Mouse (Mus musculus) skeletal muscle tissue, adult 2 months (tissue): ENCODE measurements around the gene Tbca.
A peak's percentile ranks its signal among the peaks of the same experiment; 100 is the strongest.

Source experiments
- DNase-seq: peaks from one replicate; pipeline ENCODE4 v3.0.0-alpha.2; 2012; ENCODE audit warnings: low read depth, low spot score

The Tbca gene

DNA sequence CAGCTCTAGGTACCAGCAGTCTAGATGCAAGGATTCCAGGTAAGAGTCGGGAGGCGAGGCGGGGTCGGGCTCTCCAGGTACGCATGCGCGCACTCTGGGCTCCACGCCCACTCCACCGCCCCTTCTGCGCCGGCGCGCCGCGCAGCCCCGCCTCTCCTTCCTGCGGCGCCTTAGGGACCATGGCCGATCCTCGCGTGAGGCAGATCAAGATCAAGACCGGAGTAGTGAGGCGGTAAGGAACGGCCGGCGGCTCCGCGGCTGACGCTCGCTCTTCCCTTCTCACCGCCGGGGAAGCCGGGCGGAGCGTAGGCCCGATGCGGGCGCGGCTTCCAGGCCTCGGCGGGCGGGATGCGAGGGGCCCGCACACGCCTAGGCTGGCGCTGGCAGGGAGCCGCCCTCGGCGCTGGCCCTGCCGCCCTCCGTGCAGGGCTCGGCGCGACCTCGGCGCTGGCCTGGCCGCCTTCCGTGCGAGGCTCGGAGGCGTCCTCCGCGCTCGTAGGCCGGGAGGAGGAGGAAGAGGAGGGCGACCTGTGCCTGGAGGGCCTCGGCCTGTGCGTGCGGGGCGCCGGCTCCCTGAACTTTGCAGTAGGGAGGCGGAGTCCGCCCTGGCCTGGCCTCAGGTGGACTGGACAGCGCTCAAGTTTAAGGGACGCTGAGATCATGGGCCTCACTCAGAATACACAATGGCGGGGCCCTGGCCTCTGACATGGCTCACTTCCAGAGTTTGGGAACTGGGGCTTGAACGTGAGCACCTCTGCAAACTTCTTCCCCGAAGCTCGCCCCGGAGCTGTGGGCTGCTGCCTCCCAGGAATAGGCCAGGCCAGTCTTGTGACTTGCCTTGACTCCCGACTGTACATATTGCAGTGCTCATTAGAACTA, at the start of gene Tbca:
Tbca (plus strand) TSS at position 140 of the 879 bp plus-strand sequence.
- peak; percentile 82 for DNase-seq

DNA sequence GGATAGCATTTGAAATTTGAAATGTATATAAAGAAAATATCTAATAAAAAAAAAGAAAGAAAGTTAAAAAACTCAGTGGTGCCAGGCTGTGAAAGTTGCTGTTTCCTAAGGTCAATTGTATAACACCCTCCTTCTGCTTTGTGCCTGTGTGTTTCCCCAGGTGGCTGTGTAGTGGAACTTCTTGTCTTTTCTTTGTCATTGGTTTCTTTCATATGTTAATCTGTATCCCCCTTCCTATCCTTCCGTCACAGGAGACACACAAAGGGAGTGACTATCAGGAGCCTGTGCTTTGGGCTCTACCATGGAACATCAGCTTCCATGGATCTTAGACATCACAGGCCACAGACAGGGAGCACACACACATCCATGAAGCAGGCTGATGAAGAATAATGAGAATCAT, 43.5 kb upstream of the Tbca start:
- DNase-seq = no peak

DNA sequence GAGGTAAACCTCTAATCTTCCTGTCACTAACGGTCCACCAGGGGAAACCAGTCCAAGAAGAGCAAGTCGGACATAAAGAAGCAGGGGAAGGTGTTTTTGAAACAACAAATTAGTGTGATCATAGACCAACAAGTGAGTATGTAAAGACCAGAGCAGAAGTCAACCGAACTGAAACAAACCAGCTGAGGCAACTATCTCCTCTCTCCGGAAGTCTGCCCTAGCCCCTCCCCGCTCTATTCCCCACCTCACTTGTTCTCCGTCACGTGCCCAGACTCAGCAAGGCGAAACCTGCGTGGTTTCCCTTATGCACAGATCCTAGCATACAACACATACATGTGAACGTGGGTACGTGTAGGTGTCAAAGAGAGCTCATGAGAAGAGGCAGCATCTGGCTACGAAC, 22.9 kb upstream of the Tbca start:
- no peak for DNase-seq

DNA sequence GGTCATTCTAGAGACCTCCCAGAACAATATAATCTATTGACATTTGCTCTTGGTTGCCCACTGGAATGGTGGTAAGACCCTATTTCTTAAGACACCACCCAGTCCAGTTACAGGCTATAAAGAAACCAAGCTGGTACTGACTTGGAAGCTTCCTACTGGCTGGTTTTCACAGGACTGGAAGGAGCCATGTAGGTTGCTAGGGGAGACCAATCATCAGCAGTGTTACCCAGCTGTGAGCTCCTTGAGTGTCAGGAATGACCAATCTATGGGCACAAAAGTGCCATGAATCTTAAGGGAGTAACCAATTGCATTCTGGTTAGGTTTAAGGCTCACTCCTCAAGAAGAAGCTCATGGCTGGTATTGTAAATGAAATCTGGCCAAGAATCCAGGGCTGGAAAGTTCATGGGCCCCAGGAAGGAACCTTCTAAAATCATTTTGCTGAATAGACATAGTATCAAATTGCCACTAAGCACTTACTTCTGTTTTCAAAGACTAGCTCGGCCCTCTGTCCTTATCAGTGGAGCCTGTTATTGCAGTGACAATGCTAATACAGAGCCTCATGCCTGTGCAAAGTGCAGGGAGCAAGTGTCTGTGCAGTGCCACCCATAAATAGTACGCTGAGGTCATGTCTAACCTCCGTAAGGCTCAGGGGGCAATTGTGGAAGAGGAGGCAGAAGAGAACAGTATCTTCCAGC, 20.1 kb upstream of the Tbca start:
- no peak for DNase-seq

DNA sequence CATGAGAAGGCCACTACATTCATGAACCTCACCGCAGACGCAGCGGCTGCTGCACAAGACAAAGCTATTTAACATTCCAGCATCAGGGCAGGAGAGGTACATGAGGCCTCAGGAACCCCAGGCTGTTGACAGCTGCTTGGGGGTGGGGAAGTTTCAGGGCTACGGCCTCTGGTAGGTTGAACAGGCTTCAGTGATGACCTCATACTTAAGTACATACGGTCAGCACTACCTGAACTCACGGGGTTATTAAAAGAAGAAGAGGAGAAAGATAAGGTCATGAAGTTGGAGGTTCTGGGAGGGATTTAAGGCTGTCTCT, 19.6 kb upstream of the Tbca start:
- no peak for DNase-seq

DNA sequence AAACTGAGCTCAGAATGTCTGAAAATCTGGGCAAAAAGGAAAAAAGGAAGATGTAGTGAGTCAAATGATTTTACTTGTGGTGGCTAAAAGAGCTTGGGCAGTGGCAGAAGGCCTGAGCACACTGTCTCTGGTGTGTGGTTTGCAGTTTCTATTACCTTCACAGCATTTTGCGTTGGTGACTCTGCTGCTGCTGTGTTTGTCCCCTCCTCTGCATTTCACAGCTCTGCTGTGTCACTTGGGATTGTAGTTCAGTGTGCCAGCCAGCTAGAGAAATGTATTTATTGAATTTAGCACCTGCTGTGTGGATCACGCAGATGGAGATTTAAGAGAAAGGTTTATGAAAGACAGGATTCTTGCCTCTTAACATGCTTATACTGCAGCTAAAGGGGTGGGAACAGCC, 1.8 kb upstream of the Tbca start:
- DNase-seq = no peak

DNA sequence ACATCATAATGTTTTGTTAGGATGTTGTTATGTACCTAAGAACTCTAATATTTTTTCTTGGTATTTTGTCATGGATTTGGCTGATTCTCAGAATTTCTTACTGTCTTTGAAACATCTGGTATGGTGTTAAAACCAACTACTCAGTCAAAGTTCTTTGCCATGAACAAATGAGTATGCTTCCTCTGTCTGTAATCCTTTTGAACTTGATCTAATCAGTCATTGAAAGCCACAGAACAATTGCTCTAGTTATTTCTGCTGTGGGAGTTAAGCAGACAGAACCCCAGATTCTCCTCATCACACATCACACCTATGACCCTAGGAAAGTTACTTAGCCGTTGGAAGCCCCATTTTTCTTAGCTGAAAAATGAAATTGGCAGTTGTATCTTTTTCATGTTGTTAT, 6.0 kb downstream of the Tbca start:
- no peak for DNase-seq

DNA sequence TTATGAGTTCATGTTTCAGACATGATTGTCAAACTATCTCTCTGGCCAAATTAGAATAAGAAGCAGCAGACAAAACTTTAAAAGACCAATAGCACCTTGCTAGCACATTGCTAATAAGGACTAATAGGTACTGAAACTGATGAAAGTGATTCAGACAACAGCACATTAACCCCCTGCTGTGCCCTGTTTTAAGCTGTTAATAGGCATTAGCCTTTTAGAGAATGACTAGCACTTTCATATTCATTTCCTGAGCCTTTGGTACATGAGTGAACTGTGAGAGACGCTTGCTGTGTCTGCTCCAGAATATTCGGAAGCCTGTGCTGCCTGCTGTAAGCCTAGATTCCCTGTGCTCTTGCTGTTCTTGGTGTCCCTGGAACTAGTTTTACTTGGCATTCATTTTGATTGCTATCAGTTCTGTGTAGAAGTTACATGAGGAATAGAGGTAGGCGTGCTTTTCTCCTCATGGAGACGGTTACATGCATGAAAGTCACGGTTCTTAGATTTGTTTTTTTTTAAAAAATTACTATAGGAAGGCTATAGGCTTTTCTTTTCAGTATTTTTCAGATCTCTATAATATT, 14.9 kb downstream of the Tbca start:
- no peak for DNase-seq

DNA sequence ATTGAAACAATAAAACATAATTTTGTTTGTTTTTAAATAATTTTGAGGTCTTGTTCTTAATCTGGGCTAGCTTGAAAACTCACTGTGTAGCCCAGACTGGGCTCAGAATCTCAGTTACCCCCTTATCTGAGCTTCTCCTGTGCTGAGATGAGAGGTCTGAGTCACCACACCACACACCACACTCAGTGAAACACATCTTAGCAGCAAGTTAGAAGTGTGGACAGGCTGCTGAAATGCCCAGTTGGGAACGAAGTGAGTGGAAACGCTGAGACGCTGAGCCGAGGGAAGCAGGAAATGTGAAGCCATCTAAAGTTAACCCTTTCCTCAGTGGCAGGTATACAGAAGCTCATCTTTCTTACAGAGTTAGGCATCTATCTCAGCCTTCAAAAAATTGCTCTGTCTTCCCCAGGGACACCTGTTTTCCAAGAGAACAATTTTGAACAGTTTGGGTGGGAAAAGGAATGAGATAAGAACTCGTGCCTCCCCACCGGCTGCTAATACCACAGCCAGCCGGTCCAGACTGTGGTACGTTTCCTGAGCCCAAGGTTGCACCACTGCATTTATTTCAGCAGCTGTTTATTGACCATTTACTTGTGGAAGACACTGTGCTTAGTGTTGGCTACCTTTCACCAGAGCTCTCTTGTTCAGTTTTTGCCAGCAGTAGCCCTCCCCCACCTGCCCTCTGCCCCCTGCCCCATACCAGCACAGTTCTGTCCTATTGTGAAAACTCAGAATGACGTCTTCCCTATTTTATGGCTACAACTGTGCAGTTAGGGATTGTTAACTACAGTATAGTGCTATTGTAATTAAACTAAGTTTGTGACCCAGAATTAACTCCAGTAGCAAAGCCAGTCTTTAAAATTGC, 17.8 kb downstream of the Tbca start:
- DNase-seq = no peak

DNA sequence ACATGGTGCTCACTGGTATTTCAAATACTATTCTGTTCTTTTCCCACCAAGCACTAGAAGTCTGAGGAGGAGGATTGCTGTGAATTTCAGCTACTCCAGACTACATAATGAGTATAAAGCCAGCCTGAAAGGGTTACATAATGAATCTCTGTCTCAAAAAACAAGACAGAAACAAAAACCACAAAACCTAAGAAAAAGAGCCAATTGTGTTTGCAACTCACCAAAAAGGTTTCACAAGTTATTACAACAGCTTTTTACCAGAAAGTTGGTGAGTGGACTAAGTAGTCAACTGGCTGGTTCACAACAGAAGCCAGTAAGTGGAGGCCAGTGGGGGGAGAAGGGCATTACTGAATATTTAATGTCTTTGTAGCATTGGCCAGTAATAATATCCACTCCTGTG, 19.9 kb downstream of the Tbca start:
- no peak for DNase-seq

DNA sequence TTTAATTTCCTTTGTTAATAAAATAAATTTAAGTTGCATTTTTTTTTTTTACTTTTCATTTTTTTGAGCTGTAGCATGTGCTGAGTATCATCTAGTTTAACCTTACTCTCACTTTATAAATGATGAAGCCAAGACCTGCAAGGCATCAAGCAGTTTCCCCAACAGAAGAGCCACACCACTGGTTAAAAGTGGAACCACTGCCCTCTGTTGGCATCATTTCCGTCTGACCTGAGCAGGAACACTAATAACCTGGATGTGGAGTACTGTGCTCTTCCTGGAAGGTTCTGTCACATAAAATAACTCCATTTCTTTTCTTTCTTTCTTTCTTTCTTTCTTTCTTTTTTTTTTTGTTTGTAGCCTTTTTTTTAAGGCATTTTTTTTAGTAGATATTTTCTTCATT, 21.0 kb downstream of the Tbca start:
- DNase-seq = no peak

DNA sequence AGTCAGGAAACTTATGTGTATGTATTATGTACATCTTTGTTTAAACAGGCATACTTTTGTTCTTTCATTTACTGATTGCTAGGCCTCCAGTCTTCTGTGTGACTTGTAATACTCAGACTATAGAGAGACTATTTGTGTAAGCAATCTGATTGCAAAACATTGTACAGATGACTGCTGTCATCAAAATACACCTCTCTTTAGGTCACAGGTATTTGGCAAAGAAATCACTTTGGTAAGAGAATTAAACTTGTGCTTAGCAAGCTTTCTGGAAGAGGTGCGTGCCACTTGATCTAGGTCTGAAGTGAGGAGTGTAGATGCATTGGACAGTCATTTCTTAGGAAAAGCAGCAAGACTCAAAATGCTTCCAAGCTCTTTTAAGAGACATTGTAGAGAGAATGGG, 22.7 kb downstream of the Tbca start:
- no peak for DNase-seq

DNA sequence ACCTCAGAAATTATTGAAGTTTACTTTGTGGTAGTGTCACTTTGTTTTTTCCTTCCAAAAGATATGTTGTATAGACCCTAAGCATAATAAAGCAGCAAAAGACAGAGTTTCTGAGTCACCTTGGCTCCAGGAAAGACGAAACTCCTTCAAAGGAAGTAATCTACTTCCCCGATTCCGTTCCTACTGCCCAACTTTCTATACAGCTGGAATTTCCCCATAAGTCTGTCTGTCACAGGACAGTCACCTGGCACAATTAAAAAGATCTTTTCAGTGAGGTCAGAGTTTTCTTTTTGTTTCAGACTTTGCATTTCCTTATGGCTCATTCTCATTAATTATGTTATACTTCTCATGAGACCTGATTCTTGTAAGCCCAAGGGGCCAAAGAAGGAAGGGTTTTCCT, 25.1 kb downstream of the Tbca start:
- DNase-seq = no peak

DNA sequence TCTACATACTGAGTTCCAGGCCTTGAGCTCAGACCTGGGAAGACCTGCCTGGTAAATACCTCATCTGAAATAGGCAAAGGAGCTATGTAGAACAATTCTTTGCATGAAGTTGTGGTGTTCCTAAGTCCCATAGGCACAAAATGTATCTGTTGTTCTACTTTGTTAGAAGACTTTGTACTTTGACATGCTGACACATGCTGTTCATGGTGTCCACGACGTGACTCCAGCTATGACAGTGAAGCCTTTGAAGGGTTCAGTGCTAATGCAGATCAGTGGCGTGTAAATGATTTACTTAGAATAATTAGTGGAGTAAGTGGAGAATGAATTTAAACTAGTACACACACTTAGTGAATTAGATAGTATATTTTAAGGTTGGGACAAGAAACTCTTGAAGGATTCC, 31.8 kb downstream of the Tbca start:
- DNase-seq = no peak

DNA sequence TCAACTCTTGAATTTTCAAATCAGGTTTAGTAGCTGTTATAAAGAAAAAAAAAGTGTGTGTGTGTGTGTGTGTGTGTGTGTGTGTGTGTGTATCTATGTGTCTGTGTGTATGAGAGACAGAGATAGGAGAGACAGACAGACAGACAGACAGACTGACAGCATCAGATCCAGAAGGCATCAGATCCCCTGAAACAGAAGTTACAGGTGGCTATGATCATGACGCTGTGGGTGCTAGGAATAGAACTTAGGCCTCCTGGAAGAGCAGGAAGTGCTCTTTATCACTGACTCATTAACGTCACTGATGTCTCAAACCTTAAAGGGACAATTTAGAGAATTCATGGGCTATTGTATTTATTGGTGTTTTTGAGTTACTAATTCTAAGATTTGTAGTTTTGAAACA, 32.2 kb downstream of the Tbca start:
- no peak for DNase-seq

DNA sequence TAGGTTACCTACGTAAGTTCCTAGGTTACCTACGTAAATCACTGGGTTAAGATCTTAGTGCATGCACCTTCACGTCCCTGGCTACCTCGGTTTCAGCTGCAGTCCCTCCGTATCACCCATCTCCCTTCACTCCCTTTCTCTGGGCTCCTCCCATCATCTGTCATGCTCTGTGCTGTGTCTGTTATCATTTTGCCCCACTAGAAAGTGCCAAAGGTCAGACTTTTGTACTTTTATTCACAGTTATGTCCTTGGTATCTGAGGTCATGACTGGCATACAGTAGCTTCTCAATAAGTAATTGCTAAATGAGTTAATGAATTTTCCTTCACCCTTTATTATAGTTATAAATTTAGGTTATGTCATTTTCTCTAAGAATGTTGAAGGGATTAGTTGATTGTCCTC, 37.7 kb downstream of the Tbca start:
- DNase-seq = no peak

DNA sequence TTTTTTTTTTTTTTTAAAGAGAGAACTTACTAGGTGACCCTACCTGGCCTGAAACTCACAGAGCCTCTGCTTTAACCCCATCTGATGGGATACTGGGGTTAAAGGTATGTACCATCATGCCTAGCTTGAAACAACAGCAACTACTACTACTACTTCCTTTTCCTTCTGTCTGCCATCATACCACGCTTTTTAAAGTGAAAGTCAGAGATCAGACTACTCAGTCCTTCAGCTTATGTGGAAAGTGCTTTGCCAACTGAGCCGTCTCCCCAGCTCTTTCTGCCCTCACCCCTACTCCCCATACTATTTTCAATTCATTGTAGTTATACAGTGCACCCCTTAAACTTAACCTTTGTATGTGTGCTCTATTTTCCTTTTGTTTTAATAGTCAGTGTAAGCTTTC, 38.3 kb downstream of the Tbca start:
- no peak for DNase-seq

DNA sequence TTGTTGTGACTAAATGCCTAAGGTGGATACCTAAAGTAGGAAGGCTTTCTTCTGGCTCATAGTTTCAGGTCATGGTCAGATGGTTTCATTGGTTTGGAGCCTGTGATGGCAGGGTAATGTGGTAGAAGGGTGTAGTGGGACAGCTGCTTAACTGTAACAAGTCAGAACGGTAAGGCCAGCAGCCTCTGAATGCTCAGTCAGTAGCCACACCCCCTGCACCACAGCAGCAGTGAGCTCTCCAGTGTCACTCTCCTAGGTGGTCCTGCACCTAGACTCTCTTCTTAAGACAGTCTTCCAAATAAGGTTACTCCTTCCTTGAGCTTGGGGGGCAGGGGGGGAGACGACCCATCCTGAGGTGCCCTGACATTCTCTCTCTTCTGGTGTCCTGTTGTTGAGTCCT, 39.1 kb downstream of the Tbca start:
- DNase-seq = no peak

DNA sequence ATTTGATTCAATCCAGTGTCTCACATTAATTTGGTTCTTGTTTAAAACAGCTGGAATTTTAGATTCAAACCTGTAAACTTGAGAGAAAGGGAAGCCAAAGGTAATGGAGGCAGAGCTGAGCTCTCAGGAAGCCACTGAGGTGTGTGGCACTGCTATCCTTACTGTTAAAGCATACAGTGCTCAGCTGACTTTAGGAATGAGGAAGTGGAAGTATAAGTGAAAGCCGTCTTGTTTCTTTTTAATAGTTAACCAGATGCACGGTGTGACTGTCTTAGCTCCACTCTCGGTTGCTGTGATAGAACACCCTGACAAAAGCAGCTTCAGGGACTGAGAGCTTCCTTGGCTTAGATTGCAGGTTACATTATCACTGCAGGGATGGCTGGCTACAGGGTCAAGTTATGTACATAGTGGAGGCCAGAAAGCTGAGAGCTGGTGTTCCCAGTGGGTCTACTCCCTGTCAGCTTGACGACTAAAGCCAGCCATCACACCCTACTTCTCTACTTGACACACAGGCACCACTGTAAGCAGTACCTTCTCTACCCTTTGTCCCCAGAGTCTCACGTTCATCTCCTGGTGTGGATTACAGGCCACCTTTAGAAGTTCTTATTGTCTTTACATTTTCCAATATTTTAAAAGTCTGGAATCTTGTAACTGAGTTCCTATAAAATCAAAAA, 49.5 kb downstream of the Tbca start:
- DNase-seq = no peak

DNA sequence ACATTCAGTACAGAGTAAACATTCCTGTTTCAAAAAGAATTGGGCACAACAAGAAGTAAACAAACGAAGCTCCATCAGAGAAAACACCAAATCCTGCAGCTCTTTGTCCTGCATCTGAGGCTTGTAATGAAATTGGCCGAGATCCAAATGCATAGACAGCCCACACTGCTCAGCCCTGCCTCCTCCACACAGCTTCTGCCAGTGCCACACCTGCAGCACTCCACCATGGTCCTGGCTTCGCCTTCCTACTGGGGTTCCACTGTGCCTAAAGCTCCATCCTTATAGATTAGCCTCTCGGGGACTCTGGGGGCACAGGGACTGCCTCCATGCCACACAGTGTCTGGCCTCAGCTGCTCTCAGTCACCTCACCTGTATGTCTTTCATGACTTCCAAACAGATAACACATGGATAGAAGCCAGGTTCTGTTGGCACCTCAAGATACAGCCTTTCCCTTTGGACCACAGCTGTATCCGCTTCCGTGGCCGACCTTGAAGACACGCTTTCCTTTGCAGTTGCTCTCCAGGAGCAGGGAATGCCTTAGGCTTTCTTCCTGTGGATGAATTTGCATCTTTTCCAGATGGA, 50.1 kb downstream of the Tbca start:
- DNase-seq = no peak

DNA sequence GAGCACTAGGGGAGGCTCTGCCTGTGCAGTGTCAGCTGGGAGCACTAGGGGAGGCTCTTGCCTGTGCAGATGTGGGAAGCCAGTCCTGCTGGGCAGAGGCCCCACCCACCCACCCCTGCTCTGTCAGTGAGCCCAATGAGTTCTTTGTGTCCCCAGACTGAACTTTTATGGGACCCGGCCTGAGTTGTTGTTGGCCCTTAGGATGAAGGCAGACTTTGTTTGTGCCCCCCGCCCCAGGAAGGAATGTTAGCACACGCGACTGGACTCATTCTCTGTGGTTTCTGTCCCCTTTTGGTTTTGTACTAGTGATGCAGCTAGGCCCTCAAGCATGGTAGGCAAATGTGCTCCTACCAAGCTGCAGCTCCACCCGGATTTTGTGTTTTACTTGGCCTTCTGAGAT, 54.5 kb downstream of the Tbca start:
- no peak for DNase-seq
